Mouse (Mus musculus) heart, embryonic 12.5 days (tissue): ENCODE measurements around the gene Psmd7. TPM values are rescaled to one million over a fixed set of nuclear protein-coding genes. Genes with fewer than 3 reads are reported as not detected.

Source experiments
- ATAC-seq: fragments of 200-750 bp; cut with Nextera tagmentation; 2 replicates; pipeline ENCODE4 v1.8.0; 2017; ENCODE audit warnings: moderate TSS enrichment, moderate library complexity; ENCODE audit not compliant: insufficient number of reproducible peaks, low FRiP score
- H3K27ac ChIP-seq: fragments of 300-500 bp; sonication (generic); 2 replicates; pipeline ENCODE4 v1.5.1; 2016; ENCODE audit warnings: mild to moderate bottlenecking, moderate library complexity; ENCODE audit not compliant: poor library complexity, severe bottlenecking
- H3K27me3 ChIP-seq: fragments of 300-500 bp; sonication (generic); replicated peaks from 2 replicates; pipeline ENCODE4 v1.6.1; 2016; ENCODE audit warnings: mild to moderate bottlenecking, moderate library complexity
- H3K36me3 ChIP-seq: fragments of 300-500 bp; sonication (generic); 2 replicates; pipeline ENCODE4 v1.6.1; 2016; ENCODE audit warnings: mild to moderate bottlenecking, moderate library complexity
- H3K4me1 ChIP-seq: fragments of 300-500 bp; sonication (generic); replicated peaks from 2 replicates; pipeline ENCODE4 v1.6.1; 2016; ENCODE audit warnings: mild to moderate bottlenecking
- H3K4me2 ChIP-seq: fragments of 300-500 bp; sonication (generic); 2 replicates; pipeline ENCODE4 v1.6.1; 2016; ENCODE audit warnings: mild to moderate bottlenecking, moderate library complexity
- H3K4me3 ChIP-seq: fragments of 300-500 bp; sonication (generic); 2 replicates; pipeline ENCODE4 v1.5.1; 2016; ENCODE audit warnings: mild to moderate bottlenecking
- H3K9ac ChIP-seq: fragments of 300-500 bp; sonication (generic); 2 replicates; pipeline ENCODE4 v1.6.1; 2016; ENCODE audit warnings: mild to moderate bottlenecking, moderate library complexity
- H3K9me3 ChIP-seq: fragments of 300-500 bp; sonication (generic); replicated peaks from 2 replicates; pipeline ENCODE4 v1.6.1; 2016; ENCODE audit warnings: mild to moderate bottlenecking, moderate library complexity
- WGBS: fragments of 180-500 bp; shearing (Covaris S2); methylation state at CpG from one replicate; pipeline ENCODE4 v1.1.7; 2016; 5-methylcytosine and 5-hydroxymethylcytosine counted together
- polyA plus RNA-seq: library from polyadenylated mRNA; unstranded; fragments of >200 nt; fragmentation: Nextera tagmentation; extraction: Ambion mirVana; gene quantifications from 2 replicates; pipeline ENCODE4 v1.2.1, GENCODE M21; 2016

Gene Psmd7
- polyA plus RNA-seq, 1 experiment from 2014 or later: 199 TPM

DNA sequence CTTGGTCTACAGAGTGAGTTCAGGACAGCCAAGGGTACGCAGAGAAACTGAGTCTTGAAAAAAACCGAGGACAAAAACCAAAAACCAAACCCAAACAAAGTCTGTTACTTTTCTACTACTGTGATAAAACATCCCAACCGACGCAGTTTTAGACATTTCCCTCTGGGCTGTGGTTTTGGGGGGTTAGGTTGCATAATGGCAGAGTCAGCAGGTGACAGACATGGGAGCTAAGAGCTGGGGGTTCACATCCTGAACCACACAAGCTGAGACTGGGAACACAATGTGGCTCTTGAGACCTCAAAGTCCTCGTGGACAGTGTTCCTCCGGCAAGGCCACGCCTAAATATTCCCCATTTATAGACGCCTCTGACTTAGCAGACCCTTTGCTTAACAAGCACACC, 10.1 kb downstream of the Psmd7 start:
- H3K27me3 ChIP-seq: no peaks in the 10 kb centered on the region
- ATAC-seq: no peak
- no peak overlapping the region for H3K9ac ChIP-seq
- H3K36me3 ChIP-seq: peaks cover 54% of the 10 kb centered on the region
- no peaks in the 10 kb centered on the region for H3K4me1 ChIP-seq
- H3K4me2 ChIP-seq: no peak overlapping the region
- H3K4me3 ChIP-seq: no peak overlapping the region
- WGBS: 85% methylated on average over 8 of the region's 8 CpGs
- H3K9me3 ChIP-seq: no peaks in the 10 kb centered on the region
- no peak overlapping the region for H3K27ac ChIP-seq

DNA sequence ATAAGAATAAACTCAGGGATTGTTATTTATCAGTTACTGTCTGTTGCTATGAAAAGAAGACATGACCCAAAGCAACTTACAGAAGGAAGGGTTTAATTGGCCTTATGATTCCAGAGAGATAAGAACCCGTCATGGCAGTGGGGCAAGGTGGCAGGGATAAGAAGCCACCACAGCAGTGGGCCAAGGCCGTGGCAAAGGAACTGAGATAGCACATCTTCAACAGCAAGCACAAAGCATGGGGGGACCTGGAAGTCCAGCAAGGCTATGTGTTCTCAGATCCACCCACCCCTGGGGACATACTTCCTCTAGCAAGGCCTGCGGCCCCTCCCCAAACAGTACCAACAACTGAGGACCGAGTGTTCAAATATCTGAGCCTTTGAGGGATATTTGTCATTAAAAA, 10.6 kb downstream of the Psmd7 start:
- H3K4me3 ChIP-seq: no peak overlapping the region

DNA sequence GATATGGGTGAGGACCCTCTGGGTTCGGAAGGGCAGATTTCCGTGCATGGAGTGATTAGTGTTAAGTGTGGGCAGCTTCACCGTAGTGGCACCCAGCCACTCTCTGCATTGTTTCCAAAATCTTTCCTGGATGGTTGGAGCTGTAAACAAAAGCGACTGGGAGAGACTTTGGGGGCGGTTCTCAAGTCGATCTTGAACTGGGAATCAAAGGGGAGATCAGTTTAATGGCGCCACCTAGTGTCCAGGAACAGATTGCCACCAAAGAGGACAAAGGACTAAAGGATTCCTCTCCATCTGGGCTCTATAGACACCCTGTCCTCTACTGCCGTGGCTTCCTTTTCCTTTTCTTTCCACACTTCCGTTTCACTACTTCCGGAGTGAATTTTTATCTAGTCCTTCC, 11.6 kb downstream of the Psmd7 start:
- no peaks in the 10 kb centered on the region for H3K27me3 ChIP-seq
- no peaks in the 10 kb centered on the region for H3K4me1 ChIP-seq
- 0 out of 2 replicates have a peak overlapping the region, but pooled peaks have one; percentile 6 for H3K4me3 ChIP-seq
- no peak overlapping the region for H3K27ac ChIP-seq
- H3K4me2 ChIP-seq: peak overlapping the region; percentile 50
- H3K9me3 ChIP-seq: no peaks in the 10 kb centered on the region
- peaks cover 40% of the 10 kb centered on the region for H3K36me3 ChIP-seq
- H3K9ac ChIP-seq: peak overlapping the region; percentile 24; the same call in 1 of the 2 replicates
- ATAC-seq: 0 out of 2 replicates have a peak, but pooled peaks have one; percentile 34
- WGBS: 11% methylated on average over 10 of the region's 10 CpGs

More for the DNA sequence above, 10.6 kb downstream of the Psmd7 start:
- 69% methylated on average over 4 of the region's 4 CpGs for WGBS
- H3K36me3 ChIP-seq: peaks cover 49% of the 10 kb centered on the region
- H3K27ac ChIP-seq: no peak overlapping the region
- H3K27me3 ChIP-seq: no peaks in the 10 kb centered on the region
- H3K4me2 ChIP-seq: no peak overlapping the region
- no peaks in the 10 kb centered on the region for H3K4me1 ChIP-seq
- H3K9me3 ChIP-seq: no peaks in the 10 kb centered on the region
- no peak overlapping the region for H3K9ac ChIP-seq
- ATAC-seq: no peak

DNA sequence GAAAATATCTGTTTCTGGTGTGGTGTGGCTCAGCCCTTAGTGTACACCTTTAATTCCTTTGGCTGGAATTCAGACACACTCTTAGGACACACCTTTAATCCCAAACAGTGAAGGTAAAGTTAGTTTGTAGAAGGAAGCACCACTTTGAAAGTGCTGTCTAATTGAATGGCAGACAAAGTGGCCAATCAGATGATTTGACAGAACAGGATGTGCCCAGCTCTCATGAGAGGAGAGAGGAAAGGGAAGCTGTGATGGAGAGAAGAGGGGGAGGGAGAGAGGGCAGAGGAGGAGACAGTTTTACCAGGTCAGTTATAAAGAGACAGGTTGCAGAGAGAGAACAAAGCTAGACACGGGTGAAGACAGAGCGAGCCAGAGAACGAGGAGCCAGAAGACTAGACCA, 13.5 kb downstream of the Psmd7 start:
- H3K4me1 ChIP-seq: no peaks in the 10 kb centered on the region
- H3K27ac ChIP-seq: no peak overlapping the region
- no peaks in the 10 kb centered on the region for H3K9me3 ChIP-seq
- H3K36me3 ChIP-seq: peaks cover 21% of the 10 kb centered on the region
- no peaks in the 10 kb centered on the region for H3K27me3 ChIP-seq
- H3K9ac ChIP-seq: no peak overlapping the region
- H3K4me3 ChIP-seq: no peak overlapping the region
- no peak overlapping the region for H3K4me2 ChIP-seq
- WGBS: 79% methylated on average over 3 of the region's 3 CpGs
- ATAC-seq: no peak

DNA sequence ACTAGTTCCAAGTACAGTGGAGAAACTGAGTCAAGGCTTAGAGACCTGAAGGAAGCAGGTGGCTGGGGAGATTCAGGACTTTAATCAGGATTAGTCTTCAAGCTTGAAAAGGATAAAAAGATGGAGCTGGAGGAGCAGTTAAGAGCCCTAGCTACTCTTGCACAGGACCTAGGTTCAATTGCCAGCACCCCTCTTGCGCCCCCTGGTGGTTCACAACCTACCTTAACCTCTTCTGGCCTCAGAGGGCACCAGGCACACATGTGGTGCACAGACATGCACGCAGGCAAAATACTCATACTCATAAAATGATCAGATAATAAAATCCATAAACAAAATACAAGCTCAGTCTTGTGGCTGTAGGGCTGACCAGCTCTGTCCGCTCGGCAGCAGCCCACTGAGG, 15.8 kb downstream of the Psmd7 start:
- Histone ChIP-seq H3K27ac (no peak overlapping the region), H3K36me3 (no peaks in the 10 kb centered on the region), H3K27me3 (no peaks in the 10 kb centered on the region), H3K9me3 (no peaks in the 10 kb centered on the region), H3K4me1 (no peaks in the 10 kb centered on the region), H3K9ac (no peak overlapping the region), H3K4me2 (no peak overlapping the region), H3K4me3 (no peak overlapping the region)
- 52% methylated on average over 4 of the region's 4 CpGs for WGBS
- no peak; the same call in 1 of the 2 replicates for ATAC-seq

DNA sequence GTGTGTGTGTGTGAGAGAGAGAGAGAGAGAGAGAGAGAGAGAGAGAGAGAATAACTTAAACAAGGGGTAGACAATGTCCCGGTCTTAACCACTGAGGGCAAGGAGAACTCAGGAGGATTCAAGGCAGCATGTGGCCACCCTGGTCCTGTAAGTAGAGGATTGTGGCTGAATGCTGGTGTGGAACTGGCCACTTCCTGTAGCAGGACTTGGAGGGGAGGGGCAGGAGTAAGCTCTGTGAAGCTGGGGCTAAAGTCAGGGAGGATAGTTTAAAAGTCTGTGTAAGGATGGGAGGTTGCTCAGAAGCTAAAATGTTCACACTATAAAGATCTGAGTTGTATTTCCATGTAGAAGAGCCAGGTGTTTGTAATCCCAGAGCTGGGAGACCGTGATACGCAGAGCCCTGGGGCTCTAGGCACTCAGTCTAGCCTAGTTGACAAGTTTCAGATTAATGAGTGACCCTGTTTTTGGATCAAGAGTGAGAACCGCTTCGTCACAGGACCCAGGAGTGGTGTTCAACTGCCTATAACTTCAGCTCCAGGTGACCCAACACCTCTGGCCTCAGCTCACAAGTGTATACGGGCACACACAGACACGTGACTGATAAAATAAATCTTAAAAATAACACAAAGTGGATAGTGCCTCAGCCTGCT, 16.7 kb downstream of the Psmd7 start:
- H3K9ac ChIP-seq: no peak overlapping the region
- no peaks in the 10 kb centered on the region for H3K36me3 ChIP-seq
- ATAC-seq: no peak
- H3K9me3 ChIP-seq: no peaks in the 10 kb centered on the region
- no peak overlapping the region for H3K4me2 ChIP-seq
- H3K27ac ChIP-seq: no peak overlapping the region
- H3K4me1 ChIP-seq: no peaks in the 10 kb centered on the region
- H3K4me3 ChIP-seq: no peak overlapping the region
- WGBS: 84% methylated on average over 7 of the region's 7 CpGs
- no peaks in the 10 kb centered on the region for H3K27me3 ChIP-seq

DNA sequence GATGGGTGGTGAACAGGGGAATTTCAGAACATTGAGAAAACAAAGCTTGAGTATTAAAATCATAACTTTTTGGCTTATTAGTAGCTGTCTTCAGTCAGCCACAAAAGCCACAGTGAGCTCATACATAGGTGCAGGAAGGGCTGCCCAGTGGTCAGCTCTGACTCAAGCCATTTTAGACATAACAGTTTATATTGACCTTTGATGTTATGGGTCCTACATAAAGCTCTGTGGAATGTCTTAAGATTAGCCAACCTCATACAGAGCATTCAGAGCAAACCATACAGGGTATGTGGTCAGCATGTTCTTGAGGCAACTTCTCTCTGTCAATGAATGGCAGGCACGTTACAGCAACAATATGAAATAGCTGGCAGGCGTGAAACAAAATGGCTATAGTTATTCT, 17.2 kb downstream of the Psmd7 start:
- H3K4me2 ChIP-seq: no peak overlapping the region
- WGBS: 79% methylated on average over 2 of the region's 2 CpGs
- H3K27me3 ChIP-seq: no peaks in the 10 kb centered on the region
- no peak overlapping the region for H3K4me3 ChIP-seq
- no peaks in the 10 kb centered on the region for H3K9me3 ChIP-seq
- H3K36me3 ChIP-seq: no peaks in the 10 kb centered on the region
- H3K9ac ChIP-seq: no peak overlapping the region
- ATAC-seq: no peak
- H3K4me1 ChIP-seq: no peaks in the 10 kb centered on the region
- no peak overlapping the region for H3K27ac ChIP-seq

DNA sequence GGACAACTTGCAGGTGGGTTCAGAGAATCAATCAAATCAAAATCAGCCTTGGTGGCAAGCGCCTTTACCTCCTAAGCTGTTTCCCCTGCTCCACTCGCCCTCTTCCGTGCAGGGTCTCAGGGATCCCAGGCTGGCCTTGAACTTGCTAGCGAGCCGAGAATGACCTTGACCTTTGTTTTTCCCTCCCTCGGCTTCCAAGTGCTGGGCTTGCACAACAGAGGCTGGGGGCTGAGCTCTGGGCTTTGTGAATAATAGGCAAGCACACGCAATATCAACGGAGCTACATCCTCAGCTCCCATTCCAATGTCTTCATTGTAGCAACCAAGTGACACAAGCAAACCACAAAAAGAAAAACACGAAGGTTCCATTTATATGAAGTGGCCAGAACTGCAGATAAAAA, 26.1 kb downstream of the Psmd7 start:
- H3K9ac ChIP-seq: no peak overlapping the region
- H3K27me3 ChIP-seq: no peaks in the 10 kb centered on the region
- peaks cover 13% of the 10 kb centered on the region; the same call in 1 of the 2 replicates for H3K4me1 ChIP-seq
- no peak overlapping the region for H3K27ac ChIP-seq
- WGBS: 76% methylated on average over 9 of the region's 9 CpGs
- H3K36me3 ChIP-seq: peaks cover 7% of the 10 kb centered on the region; the same call in 1 of the 2 replicates
- H3K4me2 ChIP-seq: no peak overlapping the region
- no peaks in the 10 kb centered on the region for H3K9me3 ChIP-seq
- no peak overlapping the region for H3K4me3 ChIP-seq
- no peak for ATAC-seq

DNA sequence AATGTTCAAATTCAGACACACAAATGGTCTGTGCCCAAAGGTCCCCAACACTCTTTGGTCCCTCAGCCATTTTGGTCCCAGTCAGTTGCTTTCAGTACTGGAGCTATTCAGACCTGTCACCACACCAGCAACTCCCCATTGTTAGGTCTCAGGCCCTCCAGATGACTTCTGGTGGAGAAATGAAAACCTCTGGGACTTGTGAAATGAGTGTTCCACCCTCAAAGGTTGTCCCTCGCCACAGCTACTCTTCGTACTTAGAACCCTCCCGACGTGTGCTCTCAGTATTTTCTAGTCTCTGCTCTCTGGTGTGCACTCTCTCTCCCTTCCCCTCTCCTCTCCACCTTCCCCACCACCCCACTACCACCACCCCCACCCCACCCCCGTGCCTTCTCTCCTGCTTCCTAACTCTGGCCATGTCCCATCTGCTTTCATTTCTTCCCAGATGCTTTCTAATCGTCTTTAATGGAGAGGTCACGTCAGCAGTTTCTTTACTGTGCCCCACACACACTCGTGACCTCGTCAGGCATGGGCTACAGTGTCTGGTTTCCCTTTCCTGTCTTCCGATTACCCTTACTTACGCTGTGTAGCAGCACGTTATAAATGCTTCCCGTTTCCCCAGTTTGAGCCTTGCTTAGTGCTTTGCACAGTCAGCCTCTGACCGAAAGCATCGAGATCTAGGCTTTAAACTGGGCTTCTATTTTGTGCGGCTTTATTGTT, 27.3 kb downstream of the Psmd7 start:
- H3K36me3 ChIP-seq: peaks cover 15% of the 10 kb centered on the region; the same call in 1 of the 2 replicates
- H3K4me3 ChIP-seq: no peak overlapping the region
- H3K4me1 ChIP-seq: peaks cover 23% of the 10 kb centered on the region
- WGBS: 51% methylated on average over 16 of the region's 16 CpGs
- H3K9me3 ChIP-seq: no peaks in the 10 kb centered on the region
- no peaks in the 10 kb centered on the region for H3K27me3 ChIP-seq
- ATAC-seq: no peak
- 0 out of 2 replicates have a peak overlapping the region, but pooled peaks have one; percentile 10 for H3K4me2 ChIP-seq
- no peak overlapping the region for H3K27ac ChIP-seq
- 0 out of 2 replicates have a peak overlapping the region, but pooled peaks have one; percentile 31 for H3K9ac ChIP-seq

DNA sequence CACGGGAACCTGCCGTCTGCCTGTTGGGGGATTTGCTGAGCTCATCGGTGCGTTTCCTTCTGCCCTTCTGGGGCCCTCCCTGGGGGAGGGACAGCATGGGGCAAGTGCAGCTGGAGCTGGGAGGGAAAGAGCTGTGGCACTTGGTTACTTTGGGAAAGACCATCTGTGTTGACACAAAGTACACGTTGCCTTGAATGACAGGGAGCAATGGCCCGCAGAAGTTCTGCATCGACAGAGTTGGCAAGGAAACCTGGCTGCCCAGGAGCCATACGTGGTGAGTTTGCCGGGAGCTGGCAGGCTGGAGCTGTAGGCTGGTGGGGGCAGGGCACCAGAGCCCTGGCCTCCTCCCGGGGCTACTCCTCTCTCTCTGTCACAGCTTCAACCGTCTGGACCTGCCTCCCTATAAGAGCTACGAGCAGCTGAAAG, 31.7 kb downstream of the Psmd7 start:
- Histone ChIP-seq H3K9ac (0 out of 2 replicates have a peak overlapping the region, but pooled peaks have one; percentile 21), H3K27ac (no peak overlapping the region), H3K4me3 (no peak overlapping the region), H3K4me1 (peaks cover 23% of the 10 kb centered on the region), H3K4me2 (no peak overlapping the region), H3K27me3 (no peaks in the 10 kb centered on the region), H3K9me3 (no peaks in the 10 kb centered on the region), H3K36me3 (peaks cover 43% of the 10 kb centered on the region)
- no peak for ATAC-seq
- 52% methylated on average over 12 of the region's 12 CpGs for WGBS

DNA sequence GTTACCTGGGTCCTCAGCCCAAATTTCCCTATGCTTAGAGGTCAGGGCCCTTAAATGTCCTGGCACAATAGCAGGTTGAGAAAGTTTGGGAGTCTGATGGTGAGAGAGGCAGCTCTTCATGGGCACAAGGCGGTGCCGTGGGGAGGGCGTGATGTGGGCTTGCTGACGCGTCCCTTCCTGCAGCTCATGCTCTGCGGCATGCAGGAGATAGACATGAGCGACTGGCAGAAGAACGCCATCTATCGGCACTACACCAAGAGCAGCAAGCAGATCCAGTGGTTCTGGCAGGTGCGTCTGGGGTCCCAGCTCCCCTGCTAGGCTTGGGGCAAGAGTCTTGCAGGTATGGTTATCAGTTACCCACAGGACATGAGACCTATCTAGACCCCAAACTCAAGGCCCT, 33.0 kb downstream of the Psmd7 start:
- WGBS: 77% methylated on average over 10 of the region's 10 CpGs
- Histone ChIP-seq H3K4me2 (no peak overlapping the region), H3K9ac (no peak overlapping the region), H3K9me3 (no peaks in the 10 kb centered on the region), H3K4me3 (no peak overlapping the region), H3K27me3 (no peaks in the 10 kb centered on the region), H3K27ac (no peak overlapping the region), H3K4me1 (peaks cover 11% of the 10 kb centered on the region), H3K36me3 (peaks cover 53% of the 10 kb centered on the region)
- ATAC-seq: no peak
